Mouse (Mus musculus): ENCODE results near the gene Mical2. TPM values are rescaled to one million over a fixed set of nuclear protein-coding genes. Genes with fewer than 3 reads are reported as not detected.

Mical2 gene
- total and polyA plus RNA-seq, 3 experiments, result not detected

GRCm38 (mm10) chr7:112331804-112332203 is 106.1 kb downstream of the Mical2 start:
- Histone ChIP-seq H3K4me1 (ENCODE audit: control insufficient read depth in 1 of 2, insufficient read depth in 2 of 2) (no peaks in the 10 kb centered on the region), H3K9me3 (replicated peaks; ENCODE audit: low read length) (no peaks in the 10 kb centered on the region), H3K9ac (ENCODE audit: insufficient read depth, low read depth) (no peak overlapping the region), H3K4me2 (ENCODE audit: insufficient read depth, low read depth, poor library complexity, severe bottlenecking) (no peak overlapping the region), H3K4me3 (replicated peaks in 1 of 3; ENCODE audit: low read depth in 2 of 3, low read length in 2 of 3, poor library complexity in 1 of 3) (no peak overlapping the region), H3K27me3 (replicated peaks) (peaks cover 61% of the 10 kb centered on the region), H3K36me3 (replicated peaks in 1 of 2; ENCODE audit: control insufficient read depth in 1 of 2, insufficient read depth in 1 of 2, low read length in 1 of 2) (no peaks in the 10 kb centered on the region), H3K27ac (ENCODE audit: insufficient read depth, low read depth) (no peak overlapping the region), H3K79me2 (replicated peaks; ENCODE audit: control insufficient read depth, extremely low read depth, insufficient read depth, poor library complexity, severe bottlenecking) (no peaks in the 10 kb centered on the region)
- no peak for DNase-seq (ENCODE audit: extremely low read depth)
- dilution Hi-C loops (cut with MboI; ENCODE audit: extremely low pct_ligation_motif_present, extremely low pct_unique_long_range_greater_than_20kb, low sequenced_read_pairs), result no loop called here
- no peak for TF ChIP-seq JUN (IDR thresholded peaks at IDR 0.05; ENCODE audit: insufficient read depth, low read depth, low read length)
- no peak for TF ChIP-seq JUND (conservative IDR thresholded peaks at IDR 0.05; ENCODE audit: low read depth, low read length)
- no peak for TF ChIP-seq ZKSCAN1 (IDR thresholded peaks at IDR 0.05; ENCODE audit: borderline replicate concordance, low read depth, low read length)
- TF ChIP-seq TCF12 (IDR thresholded peaks at IDR 0.05; ENCODE audit: low read depth, low read length), result no peak
- TF ChIP-seq BHLHE40 (IDR thresholded peaks at IDR 0.05; ENCODE audit: low read depth, low read length), result no peak
- no peak for TF ChIP-seq NELFE (IDR thresholded peaks at IDR 0.05; ENCODE audit: low read depth, low read length)
- no peak for TF ChIP-seq SIN3A (IDR thresholded peaks at IDR 0.05; ENCODE audit: low read length)
- TF ChIP-seq NRF1 (IDR thresholded peaks at IDR 0.05; ENCODE audit: low read depth, low read length), result no peak
- TF ChIP-seq TBP (conservative IDR thresholded peaks at IDR 0.05; ENCODE audit: low read depth, low read length), result no peak
- no peak for TF ChIP-seq HCFC1 (IDR thresholded peaks at IDR 0.05; ENCODE audit: low read depth, low read length)
- in situ Hi-C loops (cut with MboI; ENCODE audit: low pct_ligation_motif_present, low pct_unique_long_range_greater_than_20kb, low sequenced_read_pairs), result no loop called here

- Histone ChIP-seq H3K27ac (ENCODE audit: insufficient read depth, low read depth) (no peak overlapping the region), H3K4me3 (replicated peaks in 1 of 3; ENCODE audit: low read depth in 2 of 3, low read length in 2 of 3, poor library complexity in 1 of 3) (no peak overlapping the region), H3K9ac (ENCODE audit: insufficient read depth, low read depth) (no peak overlapping the region), H3K4me1 (ENCODE audit: control insufficient read depth in 1 of 2, insufficient read depth in 2 of 2) (no peaks in the 10 kb centered on the region), H3K9me3 (replicated peaks; ENCODE audit: low read length) (no peaks in the 10 kb centered on the region), H3K36me3 (replicated peaks in 1 of 2; ENCODE audit: control insufficient read depth in 1 of 2, insufficient read depth in 1 of 2, low read length in 1 of 2) (no peaks in the 10 kb centered on the region), H3K4me2 (ENCODE audit: insufficient read depth, low read depth, poor library complexity, severe bottlenecking) (no peak overlapping the region), H3K79me2 (replicated peaks; ENCODE audit: control insufficient read depth, extremely low read depth, insufficient read depth, poor library complexity, severe bottlenecking) (no peaks in the 10 kb centered on the region), H3K27me3 (replicated peaks) (peaks cover 67% of the 10 kb centered on the region)
- in situ Hi-C loops (cut with MboI; ENCODE audit: low pct_ligation_motif_present, low pct_unique_long_range_greater_than_20kb, low sequenced_read_pairs) (no loop called here), dilution Hi-C loops (cut with MboI; ENCODE audit: extremely low pct_ligation_motif_present, extremely low pct_unique_long_range_greater_than_20kb, low sequenced_read_pairs) (no loop called here)
- TF ChIP-seq MAFK (IDR thresholded peaks at IDR 0.05; ENCODE audit: insufficient replicate concordance, low read length) (no peak), CHD1 (IDR thresholded peaks at IDR 0.05; ENCODE audit: low read depth, low read length) (no peak), SMC3 (IDR thresholded peaks at IDR 0.05; ENCODE audit: low read depth, low read length) (no peak), EP300 (IDR thresholded peaks at IDR 0.05; ENCODE audit: low read length) (no peak), CHD2 (IDR thresholded peaks at IDR 0.05; ENCODE audit: low read length) (no peak), PAX5 (IDR thresholded peaks at IDR 0.05; ENCODE audit: low read length) (no peak), UBTF (IDR thresholded peaks at IDR 0.05; ENCODE audit: low read depth, low read length) (no peak), NRF1 (IDR thresholded peaks at IDR 0.05; ENCODE audit: low read depth, low read length) (no peak), ZKSCAN1 (IDR thresholded peaks at IDR 0.05; ENCODE audit: borderline replicate concordance, low read depth, low read length) (no peak), SIN3A (IDR thresholded peaks at IDR 0.05; ENCODE audit: low read length) (no peak), CTCF (conservative IDR thresholded peaks at IDR 0.05 in 1 of 2, IDR thresholded peaks at IDR 0.05 in 1 of 2; ENCODE audit: low read depth in 2 of 2, low read length in 2 of 2) (no peak)
- DNase-seq (ENCODE audit: extremely low read depth), result no peak
These were observed 106.8 kb downstream of the Mical2 start for GRCm38 (mm10) chr7:112332426-112332825.

All from CH12.LX (cell line).